Mouse (Mus musculus): ENCODE results near the gene Paqr3. TPM values are rescaled to one million over a fixed set of nuclear protein-coding genes. Genes with fewer than 3 reads are reported as not detected.

The Paqr3 gene
- polyA plus RNA-seq, 1 experiment, result 10.6 TPM

DNA sequence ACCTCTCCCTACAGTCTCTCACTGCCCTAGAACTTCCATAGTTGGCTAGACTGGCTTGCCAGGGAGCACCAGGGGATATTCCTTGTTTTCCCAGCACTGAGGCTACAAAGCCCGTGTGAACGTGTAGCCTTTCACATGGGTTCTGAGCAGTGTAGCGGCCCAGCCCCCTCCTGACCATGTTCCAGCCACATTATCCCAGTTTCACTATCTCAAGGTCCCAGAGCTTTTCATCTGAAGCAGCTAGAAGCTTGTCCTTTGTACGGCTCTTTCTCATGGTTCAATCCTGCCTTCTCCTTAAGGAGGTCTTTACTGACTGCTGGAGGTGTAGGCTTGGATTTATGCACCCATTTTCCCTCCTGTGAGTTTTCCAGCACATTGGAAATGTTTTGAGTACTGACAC lies 26.9 kb downstream of the Paqr3 start:
- DNase-seq (ENCODE audit: low read depth), result no peak

DNA sequence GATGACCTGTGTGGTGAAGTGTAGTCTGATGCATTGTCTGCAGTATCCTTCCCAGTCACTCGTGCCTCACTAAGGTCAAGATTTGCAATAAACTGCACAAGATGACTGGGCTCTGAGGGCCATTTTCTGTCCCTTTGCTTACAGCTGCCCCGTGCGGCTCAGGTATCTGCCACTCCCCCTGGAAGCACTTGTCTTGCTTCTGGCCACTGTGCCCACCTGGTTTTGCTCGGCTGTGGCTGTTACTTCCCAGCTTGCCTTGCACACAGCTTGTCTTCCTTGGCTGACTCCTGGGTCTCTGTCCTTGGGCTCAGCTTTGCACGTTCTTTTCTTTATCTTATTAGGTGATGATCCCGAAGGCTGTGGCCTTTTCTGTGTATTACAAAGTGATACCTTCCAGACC lies 27.7 kb downstream of the Paqr3 start:
- DNase-seq (ENCODE audit: low read depth), result no peak

- DNase-seq (ENCODE audit: low read depth), result no peak
Observed at GRCm38 (mm10) chr5:97081481-97081880, 29.9 kb downstream of the Paqr3 start.

GRCm38 (mm10) chr5:97078641-97079040 lies 32.8 kb downstream of the Paqr3 start:
- no peak for DNase-seq (ENCODE audit: low read depth)

- no peak for DNase-seq (ENCODE audit: low read depth)
Observed at GRCm38 (mm10) chr5:97077676-97078075, 33.7 kb downstream of the Paqr3 start.

GRCm38 (mm10) chr5:97076167-97076566 lies 35.2 kb downstream of the Paqr3 start:
- DNase-seq (ENCODE audit: low read depth), result no peak

DNA sequence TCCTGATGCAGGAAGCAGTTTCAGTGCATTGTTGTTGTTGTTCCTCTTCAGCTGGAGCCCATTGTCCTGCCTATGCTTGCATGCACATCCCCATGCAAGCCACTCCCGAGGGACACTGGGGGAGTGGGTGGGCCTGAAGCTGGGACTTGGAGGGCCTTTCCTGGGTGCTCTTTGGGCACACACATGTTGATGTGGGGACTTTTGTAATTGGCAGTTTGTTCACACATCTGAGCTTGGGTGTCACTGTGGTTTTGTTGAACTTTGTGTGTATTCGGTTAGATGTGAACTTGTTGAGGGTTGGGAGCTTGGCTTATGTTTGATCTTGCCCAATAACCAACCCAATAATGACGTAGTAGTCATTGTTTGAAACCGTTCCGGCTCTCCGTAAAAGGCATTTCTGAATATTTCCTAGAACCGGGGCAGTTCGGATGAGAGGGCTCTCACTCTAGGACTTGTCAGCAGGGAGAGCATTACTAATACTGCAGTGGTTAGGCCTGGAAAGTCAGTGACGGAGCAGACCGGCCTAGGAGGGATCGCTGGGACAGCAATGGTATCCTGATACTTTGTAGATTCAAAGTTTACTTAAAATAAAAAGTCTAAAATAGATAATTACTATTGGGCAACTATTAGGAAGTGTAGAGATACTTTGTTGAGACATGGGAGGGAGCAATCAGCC lies 35.8 kb downstream of the Paqr3 start:
- DNase-seq (ENCODE audit: low read depth), result no peak

DNA sequence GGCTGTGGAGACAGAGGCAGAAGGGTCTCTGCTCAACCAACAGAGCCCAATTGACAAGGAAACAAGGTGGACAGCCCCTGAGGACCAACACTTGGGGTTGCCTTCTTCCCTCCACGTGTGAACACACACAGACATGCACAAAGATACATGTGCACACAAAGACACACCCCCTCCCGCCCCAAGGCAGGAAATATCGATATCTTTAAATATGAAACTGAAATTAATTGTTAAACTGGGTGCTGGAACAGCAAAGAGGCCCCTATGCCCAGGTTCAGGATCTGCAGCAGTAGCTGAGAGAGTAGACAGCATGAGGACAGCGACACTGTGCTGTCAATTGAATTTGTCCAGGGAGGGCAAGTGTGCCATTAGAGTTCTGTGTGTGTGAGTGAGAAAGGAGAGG lies 45.6 kb downstream of the Paqr3 start:
- DNase-seq (ENCODE audit: low read depth), result no peak

GRCm38 (mm10) chr5:97062041-97062440 lies 49.4 kb downstream of the Paqr3 start:
- no peak for DNase-seq (ENCODE audit: low read depth)

DNA sequence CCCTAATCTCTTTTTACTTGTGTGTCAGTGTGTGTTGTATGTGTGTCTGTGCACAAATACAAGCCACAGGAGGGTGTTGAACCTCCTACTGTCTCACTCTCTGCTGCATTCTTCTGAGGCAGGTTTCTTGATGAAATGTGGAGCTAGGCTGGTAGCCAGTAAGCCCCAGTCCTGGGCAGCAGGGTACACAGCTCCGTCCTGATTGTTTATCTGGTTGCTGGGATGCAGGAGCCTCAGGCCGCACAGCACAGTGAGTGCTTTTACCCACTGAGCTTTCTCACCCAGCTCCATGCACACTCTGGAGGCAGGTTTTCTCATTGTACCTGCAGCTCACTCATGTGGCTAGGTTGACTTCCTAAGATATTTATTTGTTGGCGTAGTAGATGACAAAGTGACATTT lies 50.5 kb downstream of the Paqr3 start:
- DNase-seq (ENCODE audit: low read depth), result no peak

DNA sequence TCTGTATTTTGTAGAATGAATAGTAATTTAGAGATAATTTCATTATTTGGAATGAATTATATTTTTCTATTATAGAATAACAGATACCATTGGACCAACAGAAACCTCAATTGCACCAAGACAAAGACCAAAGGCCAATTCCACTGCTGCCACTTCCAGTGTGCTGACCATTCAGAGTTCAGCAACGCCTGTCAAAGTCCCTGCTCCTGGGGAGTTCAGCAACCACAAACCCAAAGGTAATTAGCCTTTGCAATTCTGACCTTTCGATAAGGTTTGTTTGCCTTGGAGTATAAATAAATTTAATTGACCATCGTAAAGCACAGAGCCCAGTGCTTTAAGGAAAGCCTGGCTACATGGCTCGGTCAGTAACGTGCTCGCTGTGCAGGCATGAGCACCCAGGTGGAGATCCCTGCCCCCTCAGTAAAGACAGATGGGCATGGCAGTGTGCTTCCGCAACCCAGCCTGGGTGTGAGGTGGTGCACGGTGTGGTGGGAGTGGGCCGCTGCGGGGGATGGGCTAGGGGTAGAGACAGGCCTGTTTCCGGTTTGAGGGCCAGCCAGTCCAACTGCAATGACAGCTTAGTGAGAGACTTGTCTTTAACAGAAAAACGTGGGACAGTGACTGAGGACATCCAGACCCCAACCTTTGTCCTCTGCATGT lies 54.5 kb downstream of the Paqr3 start:
- no peak for DNase-seq (ENCODE audit: low read depth)

- no peak for DNase-seq (ENCODE audit: low read depth)
Observed at GRCm38 (mm10) chr5:97056359-97056758, 55.0 kb downstream of the Paqr3 start.

GRCm38 (mm10) chr5:97055511-97056068 lies 55.8 kb downstream of the Paqr3 start:
- DNase-seq (ENCODE audit: low read depth), result no peak

GRCm38 (mm10) chr5:97054801-97055200 lies 56.6 kb downstream of the Paqr3 start:
- no peak for DNase-seq (ENCODE audit: low read depth)

DNA sequence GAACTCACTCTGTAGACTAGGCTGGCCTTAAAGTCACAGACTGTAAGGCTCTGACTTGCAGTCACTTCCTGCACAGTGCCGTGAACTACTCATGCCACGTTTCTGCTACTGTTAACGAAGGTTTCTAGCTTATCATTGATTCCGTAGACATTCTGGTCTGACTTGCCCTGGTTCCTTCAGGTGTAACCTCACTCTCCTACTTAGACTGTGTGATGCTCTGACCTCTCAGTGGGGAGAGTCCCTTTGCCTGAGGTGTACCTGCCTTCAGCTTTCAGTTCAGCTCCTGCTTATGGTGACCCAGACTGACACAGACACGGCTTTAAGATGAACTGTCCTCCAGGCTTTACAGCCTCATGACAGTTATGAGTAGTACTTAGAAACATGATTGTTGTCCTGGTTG lies 57.2 kb downstream of the Paqr3 start:
- no peak for DNase-seq (ENCODE audit: low read depth)

DNA sequence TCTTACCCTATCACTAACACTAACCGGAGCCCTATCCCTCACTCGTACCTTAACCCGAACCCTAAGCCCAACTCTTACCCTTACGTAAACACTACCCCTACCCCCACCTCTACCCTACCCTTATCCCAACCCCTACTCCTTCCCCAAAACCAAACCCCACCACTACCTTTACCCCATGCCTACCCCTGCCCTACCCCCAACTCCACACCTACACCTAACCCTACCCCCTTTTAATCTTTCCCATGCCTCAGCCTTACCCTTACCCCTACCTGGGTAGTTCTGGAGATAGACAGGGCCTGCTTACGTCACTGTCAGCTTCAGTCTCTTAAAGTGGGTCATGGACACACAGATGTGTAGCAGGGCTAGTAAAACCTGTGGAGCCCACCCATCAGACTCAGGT lies 62.5 kb downstream of the Paqr3 start:
- DNase-seq (ENCODE audit: low read depth), result no peak

- DNase-seq (ENCODE audit: low read depth), result no peak
Observed at GRCm38 (mm10) chr5:97046680-97047079, 64.7 kb downstream of the Paqr3 start.

GRCm38 (mm10) chr5:97045260-97045659 lies 66.1 kb downstream of the Paqr3 start:
- DNase-seq (ENCODE audit: low read depth), result no peak

Other genes starting within 250 kb of the Paqr3 start
- gene Bmp2k, start 113.9 kb downstream of the Paqr3 start, polyA plus RNA-seq (2012; rRNA removed), result 11.7 and 12.0 TPM in 2 replicates

Measured in gonadal fat pad, adult 2 months (tissue).